Mouse (Mus musculus): ENCODE measurements around the gene Nxph4.

The Nxph4 gene

DNA sequence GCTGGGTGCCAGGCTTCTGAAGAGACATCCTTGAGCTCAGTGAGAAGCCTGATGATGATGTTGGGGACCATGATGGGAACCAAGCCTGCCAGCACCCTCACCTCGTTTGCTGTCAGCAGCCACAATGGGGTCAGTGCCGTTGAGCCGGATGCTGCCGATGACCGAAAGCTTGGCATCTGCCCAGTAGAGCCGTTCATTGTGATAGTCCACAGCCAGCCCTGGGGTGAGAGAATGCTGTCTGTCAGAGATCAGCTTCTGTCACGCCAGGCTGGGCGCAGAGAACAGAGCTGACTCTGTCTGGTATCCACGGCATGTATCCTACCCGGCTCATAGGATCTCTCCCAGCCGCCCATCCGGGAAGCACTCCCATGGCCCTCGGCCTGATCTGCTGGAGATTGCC lies 7.7 kb upstream of the Nxph4 start:
- DNase-seq, result no peak

DNA sequence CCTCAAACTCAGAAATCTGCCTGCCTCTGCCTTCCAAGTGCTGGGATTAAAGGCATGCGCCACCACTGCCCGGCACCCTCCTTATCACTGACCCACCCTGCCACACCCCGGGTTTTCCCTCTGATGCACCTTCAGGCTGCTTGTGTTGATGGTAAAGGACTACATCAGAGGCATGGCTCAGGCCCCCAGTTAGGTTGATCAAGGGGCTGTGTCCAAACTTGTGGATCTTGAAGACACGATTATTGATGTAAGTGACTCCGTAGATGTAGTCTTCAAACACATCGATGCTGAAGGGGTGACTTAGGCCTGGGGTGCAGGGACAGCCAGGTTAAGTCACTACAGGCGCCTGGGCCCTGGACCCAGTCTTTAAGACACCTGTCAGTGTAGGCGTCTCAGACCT lies 7.2 kb upstream of the Nxph4 start:
- DNase-seq, result no peak

DNA sequence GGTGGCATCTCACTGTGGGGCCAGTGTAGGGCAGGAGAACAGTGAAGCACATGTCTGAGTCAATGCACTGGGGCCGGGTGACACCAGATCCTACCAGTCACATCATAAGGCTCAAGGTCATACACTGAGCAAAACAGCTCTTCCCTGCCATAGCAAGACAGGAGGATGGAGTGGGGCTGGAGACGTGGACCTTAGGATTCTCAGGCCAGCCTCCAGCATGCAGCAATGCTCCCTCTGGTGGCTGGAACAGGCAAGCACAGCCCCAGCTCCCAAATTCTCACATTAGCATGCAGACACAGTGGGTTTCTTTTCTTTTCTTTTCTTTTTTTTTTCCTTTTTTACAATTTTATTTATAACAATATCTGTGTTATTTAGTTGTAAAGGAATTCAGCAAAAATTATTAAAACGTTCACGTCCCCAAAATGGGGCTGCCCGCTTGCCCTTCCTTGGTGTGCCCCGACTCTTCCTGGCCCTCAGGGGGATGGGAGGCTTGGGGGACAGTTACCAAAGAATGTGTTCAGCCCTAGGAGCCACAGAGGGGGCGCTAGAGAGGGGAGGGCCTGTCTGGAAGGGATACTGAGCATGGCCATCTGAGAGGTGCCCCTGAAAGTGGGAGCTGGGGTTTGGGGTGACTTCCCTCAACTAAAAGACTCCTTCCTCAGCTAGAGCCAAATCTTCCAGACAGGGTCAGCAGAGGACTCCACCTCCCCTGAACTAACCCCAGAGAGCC lies 3.7 kb upstream of the Nxph4 start:
- DNase-seq, result peak; percentile 92

DNA sequence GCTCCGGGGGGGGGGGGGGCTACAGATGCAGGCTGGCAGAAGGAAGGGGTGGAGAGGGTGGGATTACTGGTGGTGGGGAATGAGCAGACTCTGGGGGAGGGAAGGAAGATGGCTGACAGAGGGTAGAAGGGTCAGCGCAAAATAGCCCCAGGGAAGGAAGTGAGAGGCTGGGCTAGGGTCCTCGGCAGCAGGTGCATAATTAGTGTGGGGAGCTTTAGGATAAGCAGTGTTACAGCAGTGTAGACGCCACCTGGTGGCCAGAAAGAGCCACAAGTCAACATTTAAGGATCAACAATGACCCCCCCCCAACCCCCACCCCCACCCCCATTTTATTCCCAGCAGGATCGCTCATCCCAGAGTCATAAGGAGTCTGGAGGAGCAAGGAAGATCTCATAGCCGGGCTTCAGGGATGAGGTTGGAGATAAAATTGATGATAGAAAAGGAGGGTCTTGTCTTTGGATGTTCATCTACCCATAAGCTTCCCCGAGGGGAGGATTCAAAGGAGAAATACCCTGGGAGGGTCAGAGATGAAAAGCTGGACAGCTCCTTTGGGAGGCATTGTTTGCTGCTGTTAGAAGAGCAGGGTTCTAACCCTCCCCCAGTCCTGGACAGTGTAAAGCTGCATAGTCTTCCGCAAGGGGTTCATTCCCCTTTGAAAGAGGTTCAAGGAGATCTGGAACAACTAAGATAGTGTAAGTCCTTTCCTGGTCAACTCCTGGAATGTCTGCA lies 2.4 kb upstream of the Nxph4 start:
- peak; percentile 75 for DNase-seq

DNA sequence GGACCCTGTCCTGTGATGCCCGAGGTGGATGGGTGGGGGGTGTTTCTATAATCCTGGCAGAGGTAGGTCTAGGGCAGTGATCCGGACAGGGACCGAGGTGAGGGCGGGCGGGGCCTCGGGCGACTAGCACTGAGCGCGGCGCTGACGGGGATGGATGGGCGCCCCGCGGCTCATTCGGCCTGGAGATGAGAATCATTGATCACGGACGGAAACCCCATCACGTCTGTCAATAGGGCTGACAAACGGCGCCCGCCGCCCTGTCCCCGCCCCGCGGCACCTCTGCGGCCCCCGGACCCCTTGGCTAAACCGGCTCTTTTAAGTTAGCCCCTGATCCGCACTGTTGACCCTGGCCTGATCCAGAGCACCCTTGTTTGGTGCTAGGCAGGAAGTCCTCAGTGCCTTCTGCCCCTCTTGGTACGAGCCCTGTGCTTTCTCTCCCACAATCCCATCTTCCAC lies 598 bp upstream of the Nxph4 start:
- DNase-seq, result no peak

DNA sequence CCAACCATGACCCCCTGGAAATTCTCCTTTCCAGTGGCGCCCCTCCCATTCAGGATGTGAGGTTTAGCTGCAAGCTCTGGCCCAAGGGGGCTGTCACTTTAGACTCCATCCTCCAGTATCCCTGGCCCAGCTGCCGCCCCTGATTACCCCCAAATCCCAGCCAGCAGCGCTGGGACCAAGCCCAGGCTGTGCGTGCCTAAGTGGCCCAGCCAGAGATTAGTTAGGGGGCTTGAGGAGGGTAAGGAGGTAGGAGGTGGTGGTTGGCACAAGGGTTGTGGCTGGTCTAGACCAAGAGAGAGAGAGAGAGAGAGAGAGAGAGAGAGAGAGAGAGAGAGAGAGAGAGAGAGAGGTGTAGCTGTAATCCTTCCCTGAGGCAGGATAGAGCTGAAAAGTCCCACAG lies 2.8 kb downstream of the Nxph4 start:
- DNase-seq, result no peak

DNA sequence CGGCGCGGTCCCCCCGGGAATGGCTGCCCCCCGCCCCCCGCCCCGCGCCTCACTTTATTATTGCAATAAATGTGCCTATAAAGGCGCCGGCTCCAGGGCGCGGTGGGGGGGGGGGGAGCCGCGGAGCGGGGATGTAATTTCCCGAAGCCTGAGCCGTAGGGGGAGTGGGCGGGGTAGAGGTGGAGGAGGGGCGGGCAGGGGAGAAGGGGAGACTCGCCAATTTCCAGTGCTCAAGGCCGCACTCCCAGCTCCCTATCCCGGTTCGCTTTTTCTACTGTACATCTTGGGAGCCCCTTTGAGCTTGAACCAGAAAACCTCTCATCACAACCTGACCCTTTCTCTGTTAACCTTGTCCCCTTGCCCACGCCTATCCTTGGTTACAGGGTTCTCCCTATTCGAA lies 3.4 kb downstream of the Nxph4 start:
- DNase-seq, result no peak

DNA sequence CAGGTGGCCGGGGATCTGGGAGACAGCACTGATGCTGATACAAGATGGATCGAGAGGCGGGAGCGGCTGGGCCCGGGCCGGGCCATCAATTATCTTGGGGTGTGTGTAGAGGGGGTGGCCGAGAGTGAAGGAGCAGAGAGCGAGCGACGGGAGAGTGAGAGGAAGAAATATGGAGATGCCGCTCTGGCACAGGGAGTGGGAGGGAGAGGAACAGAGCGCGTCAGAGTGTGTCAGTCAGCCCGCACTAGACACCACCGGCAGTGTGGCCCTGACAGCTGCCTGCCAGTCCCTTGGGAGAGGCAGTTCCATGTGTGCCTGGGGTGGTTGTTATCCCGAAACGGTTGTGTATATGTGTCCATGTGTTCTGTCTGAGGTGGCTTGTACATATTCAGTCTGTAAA lies 6.9 kb downstream of the Nxph4 start:
- no peak for DNase-seq

DNA sequence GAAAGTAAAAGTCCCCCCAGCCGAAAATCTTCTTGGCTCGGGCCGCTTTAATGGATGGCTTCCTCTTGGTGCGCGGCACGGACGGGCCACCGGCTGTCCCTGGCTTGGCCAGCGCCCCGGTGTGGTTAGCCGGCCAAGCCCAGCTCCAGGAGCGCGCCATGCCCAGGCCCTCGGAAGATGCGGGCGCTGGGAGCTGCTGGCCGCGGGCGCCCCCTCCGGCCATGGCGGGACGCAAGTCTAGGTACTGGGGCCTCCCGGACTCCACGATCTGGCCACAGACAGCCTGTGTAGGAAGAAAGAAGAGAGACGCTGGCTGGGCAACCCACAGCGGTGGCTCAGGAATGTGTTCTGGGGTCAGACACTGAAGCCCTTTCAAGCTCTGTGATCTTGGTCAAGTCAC lies 7.7 kb downstream of the Nxph4 start:
- no peak for DNase-seq

DNA sequence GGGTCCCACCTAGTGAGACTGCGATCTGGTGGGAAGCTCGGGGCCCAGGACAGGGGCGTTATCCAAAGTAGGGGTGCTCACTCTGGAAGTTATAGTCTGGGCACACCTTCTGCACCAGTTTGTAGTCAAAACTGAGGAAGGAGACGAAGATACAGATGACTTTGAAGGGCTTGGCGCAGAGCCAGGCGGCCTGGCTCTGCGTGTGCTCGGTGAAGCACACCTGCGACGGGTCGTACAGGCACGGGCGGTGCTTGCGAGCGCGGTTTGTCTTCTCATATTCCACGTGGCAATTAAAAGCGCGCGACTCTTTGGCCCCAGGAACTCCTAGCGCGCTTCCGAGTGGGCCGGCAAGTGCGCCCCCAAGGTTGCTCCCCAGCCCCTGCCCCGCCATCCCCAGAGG lies 8.3 kb downstream of the Nxph4 start:
- no peak for DNase-seq

DNA sequence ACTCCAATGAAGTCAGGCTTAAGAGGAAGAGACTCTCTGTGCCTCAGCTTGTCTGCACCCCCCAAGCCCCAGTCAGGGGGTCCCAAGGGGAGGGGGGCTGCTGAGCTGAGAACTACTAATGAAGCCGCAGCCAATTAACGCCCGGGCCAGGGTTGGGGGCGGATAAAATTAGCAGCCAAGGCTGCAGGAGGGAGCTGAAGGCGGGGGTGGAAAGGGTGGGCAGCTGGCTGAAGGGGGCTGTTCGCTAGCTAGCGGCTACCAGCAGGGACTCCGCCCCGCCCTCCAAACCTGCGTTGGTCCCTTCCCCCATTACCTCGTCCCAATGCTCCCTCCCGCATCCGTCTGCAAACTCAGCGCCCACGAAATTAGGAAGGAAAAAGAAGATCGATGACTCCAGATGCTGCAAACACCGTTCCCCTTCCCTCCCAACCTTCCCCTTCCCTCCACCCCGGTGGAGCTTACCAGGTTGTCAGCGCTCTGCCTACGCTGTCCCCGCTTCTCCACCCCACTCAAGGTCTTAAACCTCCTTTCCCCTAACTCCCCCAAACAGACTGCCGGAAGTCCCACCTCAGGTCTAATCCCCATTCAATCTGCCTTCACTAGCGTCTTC lies 9.6 kb downstream of the Nxph4 start:
- no peak for DNase-seq

DNA sequence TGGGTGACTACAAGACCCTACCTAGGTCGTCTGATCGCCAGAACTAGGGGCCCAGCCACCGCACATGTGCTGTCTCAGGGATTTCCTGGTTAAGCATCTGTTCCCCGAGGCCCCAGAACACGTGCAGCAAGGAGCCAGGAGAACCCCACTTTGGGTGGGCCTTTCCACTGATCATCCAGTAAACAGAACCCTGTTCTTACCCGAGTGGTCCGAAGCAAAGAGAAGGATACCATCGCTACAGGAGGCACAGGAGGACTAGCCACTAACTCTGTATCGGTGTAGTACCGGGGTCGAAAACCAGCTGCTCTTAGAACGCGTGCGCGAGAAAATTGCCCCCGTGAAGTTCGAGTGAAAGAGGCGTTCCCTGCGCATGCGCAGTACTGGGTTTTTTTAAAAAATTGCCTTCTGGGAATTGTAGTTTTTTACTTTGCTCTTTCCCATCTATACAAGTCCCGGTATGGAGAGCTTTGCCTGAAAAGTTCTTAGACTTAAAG lies 12.2 kb downstream of the Nxph4 start, which contains the start of gene Shmt2:
Gene Shmt2, minus strand, starts transcription at position 357 of the 494 bp plus-strand sequence.
- DNase-seq, result peak; percentile 92

DNA sequence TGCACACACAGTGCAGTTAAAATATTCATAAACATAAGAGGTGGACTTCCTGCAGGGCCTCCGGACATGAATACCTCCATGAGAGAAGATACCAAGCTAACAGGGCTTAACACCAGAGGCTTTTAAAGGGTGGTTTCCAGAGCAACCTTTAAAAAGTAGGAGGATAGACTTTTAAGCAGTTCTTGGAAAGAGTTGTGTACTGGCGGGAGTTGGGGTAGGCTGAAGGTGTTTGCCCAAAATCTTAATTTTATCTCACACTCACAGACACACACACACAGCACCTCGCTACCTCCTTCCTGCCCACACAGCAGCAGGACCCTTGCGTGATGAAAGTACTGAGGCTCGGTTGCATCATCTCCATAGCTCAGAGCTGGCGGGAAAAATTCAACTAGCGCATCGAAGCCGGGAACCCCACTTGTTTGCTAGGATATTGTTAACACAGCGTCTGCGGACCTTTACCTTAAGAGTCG lies 12.7 kb downstream of the Nxph4 start:
- no peak for DNase-seq

DNA sequence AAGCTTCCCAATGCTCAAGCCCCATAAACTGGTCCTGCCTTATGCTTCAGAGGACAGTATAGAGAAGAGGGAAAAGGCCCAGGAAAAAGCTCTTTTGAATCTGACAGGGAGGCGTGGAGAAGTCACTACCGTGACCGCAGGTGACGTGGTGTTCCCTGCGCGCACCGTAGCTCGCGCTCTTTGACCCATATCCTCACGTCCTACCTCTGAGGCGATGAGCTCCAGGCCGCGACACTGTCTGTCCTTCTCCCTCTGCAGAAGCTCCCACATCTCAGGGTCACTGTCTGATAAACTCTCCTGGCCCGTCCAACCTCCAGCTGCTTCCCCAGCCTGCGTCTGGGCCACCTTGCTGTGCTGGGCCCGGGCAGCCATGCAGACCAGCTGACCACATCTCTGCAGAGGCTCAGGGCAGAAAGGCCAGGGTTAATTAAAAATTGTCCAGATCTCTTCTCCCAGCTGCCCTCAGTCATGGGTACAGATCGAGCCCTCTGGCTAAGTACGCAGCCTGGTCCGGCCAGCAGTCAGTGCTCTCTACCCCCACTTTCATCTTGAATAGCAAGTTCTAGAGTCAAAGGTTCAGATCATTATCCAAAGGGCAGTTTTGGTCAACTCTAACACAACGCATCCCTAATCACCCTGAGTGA lies 13.5 kb downstream of the Nxph4 start:
- DNase-seq, result no peak

DNA sequence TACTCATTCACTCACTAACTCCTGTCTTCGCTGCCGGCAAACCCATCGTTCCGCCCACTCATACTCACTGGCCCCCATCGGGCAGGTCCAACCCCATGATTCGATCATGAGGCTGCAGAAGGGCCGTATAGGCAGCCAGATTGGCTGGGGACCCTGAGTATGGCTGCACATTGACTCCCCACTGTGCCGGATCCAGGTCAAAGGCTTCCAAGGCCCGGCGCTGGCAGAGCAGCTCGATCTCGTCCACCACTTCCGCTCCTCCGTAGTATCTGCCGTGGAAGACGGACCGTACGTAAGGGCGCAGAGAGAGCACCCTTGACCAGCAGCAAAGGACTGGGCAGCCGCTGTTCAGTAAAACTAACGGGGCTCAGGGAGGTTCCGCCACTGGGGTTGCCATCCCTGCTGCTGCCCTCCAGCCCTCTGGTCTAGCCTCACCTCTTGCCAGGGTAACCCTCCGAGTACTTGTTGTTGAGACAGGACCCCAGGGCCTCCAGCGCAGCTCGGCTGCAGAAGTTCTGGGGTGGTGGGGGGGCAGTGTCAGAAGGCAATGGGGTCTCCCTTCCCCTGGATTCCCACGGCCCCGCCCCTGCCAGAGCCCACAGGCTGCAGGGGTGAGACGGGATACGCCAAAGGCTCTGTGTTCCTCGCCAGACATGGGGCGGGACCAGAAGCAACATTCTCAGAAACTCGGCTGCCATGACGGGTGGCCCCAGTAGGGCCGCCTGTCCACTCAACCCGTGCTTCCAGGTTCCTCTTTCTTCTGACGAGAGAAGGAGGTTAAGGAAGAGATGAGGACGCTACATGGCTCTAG lies 14.3 kb downstream of the Nxph4 start:
- no peak for DNase-seq

DNA sequence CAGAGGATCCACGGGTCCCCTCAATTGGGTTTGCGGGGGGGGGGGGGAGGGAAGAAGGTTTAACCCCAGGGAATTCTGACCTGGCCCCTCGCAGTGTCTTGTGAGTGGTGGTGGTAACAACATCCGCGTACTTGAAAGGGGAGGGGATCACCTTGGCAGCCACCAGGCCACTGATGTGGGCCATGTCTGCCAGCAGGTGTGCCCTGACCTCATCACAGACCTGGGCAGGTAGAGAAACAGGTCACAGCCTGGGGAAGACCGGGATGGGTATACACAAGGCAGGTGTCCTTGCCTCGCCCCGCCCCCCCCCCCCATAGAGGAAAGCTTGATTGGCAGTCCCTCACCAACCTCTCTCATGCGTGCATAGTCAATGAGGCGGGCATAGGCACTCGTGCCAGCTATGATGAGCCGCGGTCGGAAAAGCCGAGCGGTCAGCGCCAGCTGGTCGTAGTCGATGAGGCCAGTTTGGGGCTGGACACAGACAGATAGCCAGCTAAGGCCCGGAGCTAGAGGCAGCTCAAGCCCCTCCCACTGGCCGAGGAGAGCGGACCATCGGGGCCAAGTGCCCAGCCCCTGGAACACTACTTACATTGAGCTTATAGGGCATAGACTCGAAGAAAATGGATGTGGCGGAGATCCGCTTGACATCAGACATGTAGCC lies 15.2 kb downstream of the Nxph4 start:
- DNase-seq, result no peak

DNA sequence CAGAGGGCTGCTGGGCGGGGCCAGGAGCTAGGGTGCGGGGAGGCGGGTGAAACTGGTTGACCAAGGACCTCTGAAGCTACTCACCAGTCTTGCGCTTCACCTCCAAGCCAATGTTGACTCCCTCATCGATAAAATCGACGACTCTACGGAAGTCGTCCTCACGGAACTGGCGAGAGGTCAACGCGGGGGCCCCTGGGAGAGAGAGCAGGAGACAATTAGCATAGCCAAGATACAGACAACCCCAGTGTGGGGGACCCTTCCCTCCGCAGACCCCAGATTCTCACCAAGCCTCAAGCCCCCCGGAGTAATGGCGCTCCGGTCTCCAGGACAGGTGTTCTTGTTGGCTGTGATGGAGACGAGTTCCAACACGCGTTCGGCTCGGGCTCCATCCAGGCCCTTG lies 16.4 kb downstream of the Nxph4 start:
- DNase-seq, result no peak

DNA sequence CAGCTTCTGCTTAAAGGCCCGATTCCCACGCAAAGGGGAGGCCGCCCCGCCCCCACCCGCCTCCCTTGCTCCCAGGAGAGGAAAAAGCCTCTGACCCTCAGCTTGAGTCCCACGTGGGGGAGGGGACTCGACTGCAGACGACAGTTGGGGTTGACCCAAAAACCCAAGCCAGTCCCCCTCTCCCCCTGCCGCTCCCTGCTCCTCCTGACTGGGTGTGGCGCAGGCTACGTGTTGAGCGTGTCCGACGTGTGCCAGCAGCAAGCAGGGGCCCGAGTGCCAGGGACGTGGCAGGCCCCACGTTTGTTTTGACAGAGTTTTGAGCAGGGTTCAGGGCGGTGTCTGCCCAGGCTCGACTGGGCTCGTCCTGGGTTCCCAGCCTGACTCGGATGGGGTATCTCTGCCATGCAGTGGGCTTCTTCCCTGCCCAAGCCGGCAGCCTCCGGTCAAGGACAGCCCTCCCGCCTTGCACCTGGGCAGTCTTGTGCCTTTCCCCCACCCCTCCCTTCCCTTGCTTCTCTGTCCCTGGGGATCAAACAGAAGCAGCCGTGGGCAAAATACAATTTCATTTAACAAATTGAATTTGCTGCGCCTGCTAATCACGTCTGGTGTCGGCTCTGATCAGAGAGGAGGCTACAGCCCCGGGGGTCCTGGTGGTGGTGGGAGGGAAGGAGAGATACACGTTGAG lies 17.6 kb downstream of the Nxph4 start:
- no peak for DNase-seq

DNA sequence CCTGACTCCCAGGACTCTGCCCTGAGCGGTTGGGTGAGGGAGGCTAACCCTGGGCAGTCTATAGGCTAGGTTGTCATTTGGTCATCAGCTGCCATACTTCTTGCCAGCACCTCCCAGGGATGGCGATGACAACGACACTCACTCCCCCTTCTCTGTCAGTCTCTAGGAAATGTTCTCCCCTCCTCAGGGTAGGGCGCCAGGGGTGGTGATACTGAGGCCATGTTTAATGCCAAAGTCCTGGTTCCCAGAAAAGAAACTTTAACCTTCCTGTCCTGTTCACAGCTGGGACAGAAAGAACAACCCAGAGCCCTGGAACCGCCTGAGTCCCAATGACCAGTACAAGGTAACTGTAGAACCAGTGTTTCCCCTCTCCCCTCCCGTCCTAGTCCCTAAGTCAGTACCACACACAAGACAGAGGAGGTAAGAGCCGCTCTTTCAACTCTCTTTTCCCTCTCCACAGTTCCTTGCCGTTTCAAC lies 18.3 kb downstream of the Nxph4 start:
- no peak for DNase-seq

DNA sequence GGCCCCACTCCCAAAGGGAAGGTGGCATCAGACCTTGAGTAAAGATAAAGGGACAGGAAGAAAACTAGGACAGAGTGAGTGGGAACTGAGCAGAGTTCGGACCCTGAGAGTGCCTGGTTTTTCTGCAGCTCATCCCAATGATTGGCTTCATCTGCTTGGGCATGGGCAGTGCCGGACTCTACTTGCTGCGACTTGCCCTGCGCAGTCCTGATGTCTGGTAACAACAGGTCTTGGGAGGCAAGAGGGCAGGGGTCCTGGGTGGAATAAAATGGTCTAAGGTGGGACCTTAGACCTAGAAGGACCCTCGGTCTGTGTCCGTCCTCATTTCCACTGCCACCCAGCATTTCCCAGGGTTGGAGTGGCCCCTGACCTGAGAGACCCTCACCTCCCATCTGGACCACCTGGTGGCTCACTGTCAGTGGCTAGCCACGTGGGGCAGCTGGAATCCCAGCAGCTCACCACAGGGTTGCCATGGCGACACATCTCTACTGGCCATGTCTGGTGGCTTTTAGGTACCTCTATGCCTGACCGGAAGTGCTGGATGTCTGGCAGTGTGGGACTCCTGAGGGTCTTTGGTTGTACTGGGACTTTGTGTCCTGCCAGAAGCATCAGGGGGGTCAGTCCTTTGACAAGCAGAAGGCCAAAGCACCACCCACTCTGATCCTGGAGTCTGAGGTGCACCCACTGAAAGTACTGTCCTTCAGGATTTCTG lies 18.9 kb downstream of the Nxph4 start:
- no peak for DNase-seq

Measured in cerebellum, adult 9-10 months (tissue).